In the genomic region with DNA sequence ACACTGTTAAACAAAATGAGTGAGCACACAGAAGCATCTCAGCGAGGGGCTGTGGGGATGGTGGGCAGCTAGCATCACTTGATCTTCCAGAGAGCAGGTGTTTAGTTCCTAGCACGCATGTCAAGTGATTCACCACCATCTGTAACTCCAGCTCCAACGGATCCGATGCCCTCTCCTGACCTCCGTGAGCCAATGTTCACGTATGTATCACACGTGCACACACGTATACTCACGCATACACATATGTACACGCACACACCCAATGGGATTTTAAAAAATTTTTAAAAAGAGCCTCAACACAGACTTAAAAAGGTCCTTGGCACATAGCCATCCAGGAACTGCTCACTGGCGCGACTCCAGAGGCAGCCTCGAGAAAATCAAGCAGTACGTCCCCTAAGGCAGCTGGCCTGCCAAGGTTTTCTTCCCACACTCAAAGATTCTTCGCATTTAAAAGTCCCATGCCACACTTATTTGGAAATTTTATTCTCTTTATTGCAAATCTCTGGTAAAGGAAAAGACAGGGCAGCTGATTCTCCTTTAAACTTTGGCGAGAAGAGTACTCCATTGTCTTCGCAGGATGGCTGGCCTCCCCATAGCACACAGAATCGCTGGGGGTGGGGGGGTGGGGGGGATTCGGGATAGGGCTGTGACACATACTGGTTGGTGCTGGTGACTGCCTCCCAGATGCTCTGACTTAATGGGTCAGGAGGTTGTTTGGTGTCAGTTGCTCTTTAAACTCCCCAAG, we compare ENCODE assay signal across 9 mouse cellular contexts. TPM values are rescaled to one million over a fixed set of nuclear protein-coding genes. Genes with fewer than 3 reads are reported as not detected.
DNase-seq lines count a peak whose midpoint lies in the region; ATAC-seq and TF ChIP-seq lines count a peak whose summit lies in the region.
"Had no signal": no experiment of that assay in that cellular context is flagged by ENCODE, and none has a peak within 500 bp of the region (broad histone marks: within the 10 kb centered on the region; RNA-seq: fewer than 3 reads in every experiment).

No protein-coding gene starts in this region.

- H3K4me3 ChIP-seq in kidney, postnatal 0 days (replicated peaks; ENCODE audit: low read depth, low read length): no peak overlapping the region

- H3K27ac ChIP-seq in kidney, postnatal 0 days: no peak overlapping the region

- TF ChIP-seq CTCF in kidney, postnatal 0 days (IDR thresholded peaks at IDR 0.05; ENCODE audit: low read depth): no peak

- peak; percentile 59 for DNase-seq in kidney, postnatal 0 days (ENCODE audit: low spot score)
- DNase-seq in kidney, adult 18-20 months: no peak
- peak; percentile 71 for DNase-seq in adrenal gland, postnatal 10 days
- DNase-seq in frontal cortex, adult 2 months (ENCODE audit: extremely low spot score in 1 of 2, low spot score in 1 of 2): peak; percentile 57 to 72
- peak; percentile 51 for DNase-seq in lung, postnatal 10 days
- DNase-seq in embryo, embryonic 10 days (ENCODE audit: low spot score): no peak
- DNase-seq in cerebellum, adult 8-10 months: no peak

- no peaks in the 10 kb centered on the region for H3K4me1 ChIP-seq in kidney, postnatal 0 days (replicated peaks; ENCODE audit: insufficient read depth, low read length)

- H3K36me3 ChIP-seq in kidney, postnatal 0 days (ENCODE audit: insufficient read depth, low read length): no peaks in the 10 kb centered on the region

- WGBS in kidney, postnatal 0 days: 64% methylated on average over 19 of the region's 19 CpGs

- no peak for ATAC-seq in kidney, postnatal 0 days (replicated peaks; ENCODE audit: low FRiP score, low read depth)

- H3K9me3 ChIP-seq in kidney, postnatal 0 days (replicated peaks; ENCODE audit: low read length): no peaks in the 10 kb centered on the region

- H3K9ac ChIP-seq in kidney, postnatal 0 days (ENCODE audit: low read depth, low read length): no peak overlapping the region

- H3K4me2 ChIP-seq in kidney, postnatal 0 days (ENCODE audit: low read length): no peak overlapping the region

- no peaks in the 10 kb centered on the region for H3K27me3 ChIP-seq in kidney, postnatal 0 days (ENCODE audit: insufficient read depth, low read length)

RNA-seq across cellular contexts. Expression of gene Gcnt3, which starts 50.3 kb away (rescaled TPM):
- polyA plus RNA-seq in kidney, postnatal 0 days (2015; fragmentation: Nextera tagmentation; extraction: Ambion mirVana): 2.6 and 2.9 TPM in 2 replicates
- total RNA-seq in adrenal gland, postnatal 10 days (2021): not detected
- not detected in 2 replicates for polyA plus RNA-seq in frontal cortex, adult 2 months (2012; rRNA removed)
- total RNA-seq: neutrophil, adult 5-6 weeks had no signal
- polyA plus RNA-seq: limb, embryonic 11.5 days had no signal

RNA-seq across cellular contexts. Expression of gene Fam81a, which starts 54.1 kb away (rescaled TPM):
- 11.7 and 14.8 TPM in 2 replicates for polyA plus RNA-seq in kidney, postnatal 0 days (2015; fragmentation: Nextera tagmentation; extraction: Ambion mirVana)
- total RNA-seq in adrenal gland, postnatal 10 days (2021): 1 to 10 TPM; 3.2 to 3.7 TPM
- 121 and 131 TPM in 2 replicates for polyA plus RNA-seq in frontal cortex, adult 2 months (2012; rRNA removed)
- total RNA-seq: neutrophil, adult 5-6 weeks had no signal

Comparison
In these comparisons a context has a peak if more than half of its experiments do, and no peak if none do; other contexts are left out.
1. DNase-seq: peak in kidney, postnatal 0 days (single experiment), adrenal gland, postnatal 10 days (single experiment), frontal cortex, adult 2 months (2 of 2) and lung, postnatal 10 days (single experiment); none in kidney, adult 18-20 months (single experiment), embryo, embryonic 10 days (single experiment) and cerebellum, adult 8-10 months (single experiment).